Mouse (Mus musculus) liver, adult 2 months (tissue): Measurements from ENCODE around the gene Fyb.

Experiments used
- CTCF ChIP-seq: fragments of 200-500 bp; IDR thresholded peaks from 2 replicates; pipeline ENCODE4 v1.5.1; 2011; ENCODE audit warnings: low read depth, low read length, control low read depth
- POLR2A ChIP-seq: fragments of 200-500 bp; IDR thresholded peaks from 2 replicates; pipeline ENCODE4 v1.6.1; 2011; ENCODE audit warnings: low read length, control low read depth; ENCODE audit not compliant: insufficient read depth; ENCODE audit errors: extremely low read depth

- TF ChIP-seq CTCF (no peak), POLR2A (no peak)
These were observed 33.6 kb downstream of the Fyb start for GRCm38 (mm10) chr15:6556272-6556671.
